Mouse (Mus musculus): Measurements from ENCODE around the gene Ubd. TPM values are rescaled to one million over a fixed set of nuclear protein-coding genes. Genes with fewer than 3 reads are reported as not detected.

The Ubd gene
- not detected in 2 replicates for total RNA-seq (2023)

DNA sequence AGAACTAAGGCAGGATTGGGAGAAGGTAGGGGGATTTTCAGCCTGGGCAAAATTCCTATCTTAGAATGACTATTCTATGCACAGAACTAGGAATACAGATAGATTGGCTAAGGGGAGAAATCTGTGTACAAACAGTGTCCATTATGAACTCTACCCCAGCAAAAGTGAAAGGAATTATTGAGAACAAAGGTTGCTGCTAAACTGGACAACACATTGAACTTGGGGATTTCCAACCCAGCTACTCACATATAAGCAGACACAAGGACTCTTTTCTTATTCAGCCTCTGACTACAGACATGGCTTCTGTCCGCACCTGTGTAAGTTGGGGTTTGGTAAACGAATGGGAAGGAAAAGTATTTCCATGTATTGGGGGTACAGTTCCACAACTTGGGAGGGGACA is at the start of gene Ubd:
Gene Ubd, plus strand, starts transcription at position 237 of the 400 bp plus-strand sequence.

DNA sequence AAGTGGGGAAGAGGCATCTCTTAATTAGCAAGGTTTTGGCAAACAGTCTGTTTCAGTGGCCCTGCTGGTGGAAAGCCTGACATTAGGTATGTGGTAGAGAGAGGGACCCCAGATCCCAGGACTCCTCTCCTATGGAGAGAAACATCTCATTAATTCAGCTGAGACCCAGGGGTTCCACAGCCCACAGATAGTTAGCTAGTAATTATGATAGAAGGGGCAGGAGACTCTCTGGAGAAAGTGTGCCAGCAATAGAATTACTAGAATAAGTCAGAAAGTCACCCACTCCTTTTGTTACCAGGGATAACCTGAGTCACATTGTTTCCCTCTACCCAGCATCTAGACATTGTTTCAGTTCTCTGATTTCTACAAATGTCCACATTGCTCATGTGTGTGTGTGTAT is 32.3 kb upstream of the Ubd start, which contains the start of gene Olfr93:
Gene Olfr93, minus strand, starts transcription at position 101 of the 400 bp plus-strand sequence.

DNA sequence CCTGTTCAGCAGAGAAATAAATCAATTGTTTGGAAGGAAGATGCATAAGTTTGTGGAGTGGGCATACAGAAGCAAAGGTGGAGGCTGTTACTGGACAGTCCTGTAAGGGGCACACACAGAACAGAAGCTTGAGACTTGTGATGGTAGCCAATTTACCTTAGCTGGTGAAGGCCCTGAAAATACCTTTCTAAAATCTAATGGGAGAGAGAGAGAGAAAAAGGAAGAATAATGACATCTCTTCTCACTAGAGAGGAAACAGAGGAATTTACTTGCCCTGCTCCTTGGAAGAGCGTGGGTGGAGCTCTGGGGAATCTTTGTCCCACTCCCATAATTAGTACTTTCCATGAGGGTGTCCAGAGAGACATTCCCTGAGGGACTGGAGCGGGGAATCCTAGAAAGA is 7.2 kb downstream of the Ubd start, which contains the start of gene Olfr94:
Gene Olfr94, minus strand, starts transcription at position 101 of the 400 bp plus-strand sequence.

DNA sequence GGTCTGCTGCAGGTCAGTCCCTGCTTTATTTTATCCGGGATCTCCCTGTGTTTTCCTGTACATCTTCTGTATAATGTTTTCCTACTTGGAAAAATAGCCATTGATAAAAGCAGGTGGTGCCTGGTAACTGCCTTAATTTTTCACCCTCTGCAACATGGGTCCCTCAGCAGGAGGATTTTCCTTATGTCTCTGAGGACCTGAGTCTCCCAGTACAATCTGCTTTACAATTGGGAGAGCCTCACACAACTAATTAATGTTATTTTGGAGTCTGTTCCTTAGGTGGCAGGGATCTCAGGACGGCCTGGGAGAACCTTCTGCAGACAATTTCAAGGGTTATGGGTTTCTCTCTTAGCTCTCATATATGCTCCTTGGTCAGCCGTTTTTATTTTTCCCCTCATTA is 19.3 kb downstream of the Ubd start, which contains the start of gene Olfr95:
Gene Olfr95, minus strand, starts transcription at position 101 of the 400 bp plus-strand sequence.

DNA sequence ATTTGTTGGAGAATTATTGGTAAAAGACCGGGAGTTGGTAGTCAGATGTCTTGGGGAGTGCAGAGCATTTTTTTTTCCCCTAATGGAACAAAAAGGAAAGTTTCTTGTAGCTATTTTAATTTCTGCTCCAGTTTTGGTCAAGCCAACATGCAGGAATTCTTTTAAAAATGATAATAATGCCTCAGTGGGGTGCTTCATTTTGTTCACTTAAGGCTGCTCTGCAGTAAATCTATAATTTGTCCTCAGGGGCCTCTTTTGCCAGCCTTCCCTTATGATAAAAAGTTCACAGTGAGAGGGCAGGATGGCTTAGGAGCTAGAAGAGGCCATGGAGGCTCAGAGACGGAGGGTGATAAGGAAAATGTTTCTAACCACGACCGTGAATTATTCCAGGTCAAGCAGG is 26.2 kb downstream of the Ubd start, which contains the start of gene Olfr96:
Gene Olfr96, plus strand, starts transcription at position 301 of the 400 bp plus-strand sequence.

DNA sequence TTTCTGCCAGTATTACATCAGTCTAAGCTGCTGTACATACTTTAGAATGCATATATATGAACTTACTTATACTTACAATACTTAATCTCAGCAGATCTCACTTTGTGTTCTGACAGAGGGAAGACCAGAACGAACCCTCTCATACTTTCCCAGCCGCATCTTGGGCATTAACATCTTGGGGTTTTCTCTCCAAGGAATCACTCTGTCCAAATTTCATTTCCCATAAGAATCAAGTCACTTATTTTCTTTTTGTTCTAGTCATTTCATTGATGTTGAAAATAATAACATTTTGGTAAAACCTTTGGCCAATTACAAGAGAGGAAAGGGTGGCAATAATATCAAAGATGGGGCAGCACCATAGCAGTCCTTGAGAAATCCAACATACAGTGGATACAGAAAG is 43.5 kb downstream of the Ubd start, which contains the start of gene Olfr97:
Gene Olfr97, minus strand, starts transcription at position 101 of the 400 bp plus-strand sequence.

Other genes starting within 250 kb of the Ubd start
- gene Ppp1r11, start 242.2 kb upstream of the Ubd start, total RNA-seq (2023): 20.5 and 35.8 TPM in 2 replicates
- gene Znrd1, start 235.3 kb upstream of the Ubd start, total RNA-seq (2023): 30.9 and 36.7 TPM in 2 replicates
- gene Znrd1as, start 235.3 kb upstream of the Ubd start, total RNA-seq (2023): 0.68 and 1.2 TPM in 2 replicates
- gene 2410137M14Rik, start 212.7 kb upstream of the Ubd start, total RNA-seq (2023): not detected in 2 replicates
- gene H2-M5, start 204.4 kb upstream of the Ubd start, total RNA-seq (2023): not detected in 2 replicates
- not detected in 2 replicates for gene Zfp57, start 192.7 kb upstream of the Ubd start, total RNA-seq (2023)
- gene Mog, start 170.5 kb upstream of the Ubd start, total RNA-seq (2023): not detected in 2 replicates
- gene Gabbr1, start 147.9 kb upstream of the Ubd start, total RNA-seq (2023): 148 and 221 TPM in 2 replicates
- not detected in 2 replicates for gene Olfr90, start 105.4 kb upstream of the Ubd start, total RNA-seq (2023)
- not detected in 2 replicates for gene Olfr91, start 95.6 kb upstream of the Ubd start, total RNA-seq (2023)
- not detected in 2 replicates for gene Olfr92, start 73.8 kb upstream of the Ubd start, total RNA-seq (2023)
- gene Olfr93, start 32.4 kb upstream of the Ubd start, total RNA-seq (2023): not detected in 2 replicates
- not detected in 2 replicates for gene Olfr94, start 7.1 kb downstream of the Ubd start, total RNA-seq (2023)
- gene Olfr95, start 19.2 kb downstream of the Ubd start, total RNA-seq (2023): not detected in 2 replicates
- not detected in 2 replicates for gene Olfr96, start 26.3 kb downstream of the Ubd start, total RNA-seq (2023)
- not detected in 2 replicates for gene Olfr97, start 43.4 kb downstream of the Ubd start, total RNA-seq (2023)
- gene Olfr98, start 69.9 kb downstream of the Ubd start, total RNA-seq (2023): not detected in 2 replicates
- 4.4 and 4.6 TPM in 2 replicates for gene H2-M3, start 76.3 kb downstream of the Ubd start, total RNA-seq (2023)
- gene Olfr99, start 89.6 kb downstream of the Ubd start, total RNA-seq (2023): not detected in 2 replicates
- gene Olfr101, start 110.4 kb downstream of the Ubd start, total RNA-seq (2023): not detected in 2 replicates
- not detected in 2 replicates for gene Olfr102, start 123.2 kb downstream of the Ubd start, total RNA-seq (2023)
- not detected in 2 replicates for gene Olfr103, start 145.8 kb downstream of the Ubd start, total RNA-seq (2023)
- not detected in 2 replicates for gene Olfr104-ps, start 165.7 kb downstream of the Ubd start, total RNA-seq (2023)
- gene Olfr105-ps, start 185.1 kb downstream of the Ubd start, total RNA-seq (2023): not detected in 2 replicates
- not detected in 2 replicates for gene Olfr106-ps, start 196.5 kb downstream of the Ubd start, total RNA-seq (2023)
- not detected in 2 replicates for gene Olfr107, start 205.3 kb downstream of the Ubd start, total RNA-seq (2023)